Mouse (Mus musculus) C2C12 (cell line): Measurements from ENCODE around the gene Arhgef3.

Experiments used
- CTCF ChIP-seq: IDR thresholded peaks from one replicate; pipeline ENCODE4 v1.5.1; 2011; ENCODE audit not compliant: control insufficient read depth, insufficient read depth, insufficient read length
- MAX ChIP-seq: IDR thresholded peaks from one replicate; pipeline ENCODE4 v1.6.1; 2011; ENCODE audit warnings: mild to moderate bottlenecking, control low read depth
- MYOD1 ChIP-seq: IDR thresholded peaks from one replicate; pipeline ENCODE4 v1.6.1; 2011; ENCODE audit warnings: low read depth; ENCODE audit not compliant: control insufficient read depth, insufficient read length
- USF1 ChIP-seq: IDR thresholded peaks from one replicate; pipeline ENCODE4 v1.6.1; 2011; ENCODE audit warnings: low read depth, mild to moderate bottlenecking, control low read depth, moderate library complexity

DNA sequence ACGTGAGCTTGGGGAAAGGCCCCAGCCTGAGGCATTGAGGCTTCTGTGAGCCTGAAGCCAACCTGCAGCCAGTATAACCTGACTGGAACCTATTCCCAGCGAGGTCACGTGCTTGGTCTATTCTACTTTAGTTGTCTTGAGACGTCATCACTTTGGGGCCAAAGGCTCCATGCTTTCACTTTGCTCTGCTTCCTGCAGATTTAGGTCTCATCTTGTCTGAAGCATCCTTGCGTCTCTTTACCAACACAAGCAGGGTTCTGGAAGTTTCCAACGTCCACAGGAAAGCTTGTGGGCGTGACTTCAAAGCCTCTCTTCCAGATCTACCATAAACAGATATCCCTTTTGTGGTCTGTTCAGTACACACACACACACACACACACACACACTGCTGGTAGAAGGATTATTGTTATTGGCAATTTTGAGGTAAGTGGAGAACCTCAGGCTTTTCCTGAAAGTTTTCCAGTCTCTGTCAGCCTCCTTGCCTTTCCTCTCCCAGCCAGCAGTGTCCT lies 135.6 kb downstream of the Arhgef3 start:
- TF ChIP-seq CTCF (no peak), USF1 (no peak), MYOD1 (no peak), MAX (no peak)
